Mouse (Mus musculus): ENCODE results near the gene Rps11.

GRCm38 (mm10) chr7:45154993-45155514 lies 30.8 kb upstream of the Rps11 start:
- peak; percentile 66 for TF ChIP-seq CTCF (IDR thresholded peaks at IDR 0.05; ENCODE audit: low read depth, low read length)
- TF ChIP-seq POLR2A (IDR thresholded peaks at IDR 0.05; ENCODE audit: borderline replicate concordance, low read depth, low read length) = no peak

All from bone marrow macrophage, adult 2 months (primary cell).